Mouse (Mus musculus) granulocyte monocyte progenitor cell, adult 5-6 weeks (primary cell): ENCODE data around the gene Arntl2. TPM values are rescaled to one million over a fixed set of nuclear protein-coding genes. Genes with fewer than 3 reads are reported as not detected.
A peak's percentile ranks its signal among the peaks of the same experiment; 100 is the strongest.

Experiments
- ATAC-seq: replicated peaks from 2 replicates; pipeline ENCODE4 v1.8.0; 2016; ENCODE audit warnings: mild to moderate bottlenecking, moderate TSS enrichment, inconsistent platforms; ENCODE audit not compliant: poor library complexity, severe bottlenecking
- total RNA-seq, 2 experiments: library from RNA; stranded (forward) in 1 of 2; stranded (reverse) in 1 of 2; fragments of 200-712, 200-1000 nt in 1 of 2; fragments of >200 nt in 1 of 2; fragmentation: Nextera tagmentation in 1 of 2; gene quantifications; 2 replicates each; pipeline ENCODE4 v1.2.3; 2014 to 2017

Arntl2 gene
- total RNA-seq (2014; fragmentation: Nextera tagmentation), result not detected in 2 replicates
- not detected in 2 replicates for total RNA-seq (2017)

- ATAC-seq, result peak; percentile 94
Measured at GRCm38 (mm10) chr6:146795924-146796545, at the start of gene Arntl2. Gene Arntl2, plus strand, starts transcription at chr6:146796055.

GRCm38 (mm10) chr6:146746577-146746976 lies 49.3 kb upstream of the Arntl2 start:
- ATAC-seq, result no peak

GRCm38 (mm10) chr6:146747057-146747456 lies 48.8 kb upstream of the Arntl2 start:
- ATAC-seq, result no peak

- no peak for ATAC-seq
Measured at GRCm38 (mm10) chr6:146748271-146748670, 47.6 kb upstream of the Arntl2 start.

- ATAC-seq, result no peak
Measured at GRCm38 (mm10) chr6:146751671-146752070, 44.2 kb upstream of the Arntl2 start.

GRCm38 (mm10) chr6:146752178-146752577 lies 43.7 kb upstream of the Arntl2 start:
- no peak for ATAC-seq

- no peak for ATAC-seq
Measured at GRCm38 (mm10) chr6:146752612-146753011, 43.2 kb upstream of the Arntl2 start.

GRCm38 (mm10) chr6:146753560-146754160 lies 42.2 kb upstream of the Arntl2 start:
- ATAC-seq, result no peak

GRCm38 (mm10) chr6:146755136-146755535 lies 40.7 kb upstream of the Arntl2 start:
- ATAC-seq, result no peak

- ATAC-seq, result no peak
Measured at GRCm38 (mm10) chr6:146755679-146756078, 40.2 kb upstream of the Arntl2 start.

GRCm38 (mm10) chr6:146759027-146759426 lies 36.8 kb upstream of the Arntl2 start:
- peak; percentile 98 for ATAC-seq

- ATAC-seq, result no peak
Measured at GRCm38 (mm10) chr6:146760022-146760421, 35.8 kb upstream of the Arntl2 start.

- ATAC-seq, result no peak
Measured at GRCm38 (mm10) chr6:146760736-146761135, 35.1 kb upstream of the Arntl2 start.

- no peak; the same call in 1 of the 2 replicates for ATAC-seq
Measured at GRCm38 (mm10) chr6:146762264-146762898, 33.5 kb upstream of the Arntl2 start.

GRCm38 (mm10) chr6:146764593-146764992 lies 31.3 kb upstream of the Arntl2 start:
- no peak for ATAC-seq

- no peak for ATAC-seq
Measured at GRCm38 (mm10) chr6:146765270-146765669, 30.6 kb upstream of the Arntl2 start.

- ATAC-seq, result no peak
Measured at GRCm38 (mm10) chr6:146768813-146769404, 26.9 kb upstream of the Arntl2 start.

GRCm38 (mm10) chr6:146770005-146770745 lies 25.7 kb upstream of the Arntl2 start:
- ATAC-seq, result peak; percentile 84

GRCm38 (mm10) chr6:146770808-146771207 lies 25.0 kb upstream of the Arntl2 start:
- ATAC-seq, result no peak

- ATAC-seq, result peak; percentile 81
Measured at GRCm38 (mm10) chr6:146775864-146776263, 20.0 kb upstream of the Arntl2 start.
